Mouse (Mus musculus): ENCODE data around the gene Ccnk. TPM values are rescaled to one million over a fixed set of nuclear protein-coding genes. Genes with fewer than 3 reads are reported as not detected.

The Ccnk gene
- polyA plus RNA-seq, 1 experiment from 2014 or later = 6.0 TPM

DNA sequence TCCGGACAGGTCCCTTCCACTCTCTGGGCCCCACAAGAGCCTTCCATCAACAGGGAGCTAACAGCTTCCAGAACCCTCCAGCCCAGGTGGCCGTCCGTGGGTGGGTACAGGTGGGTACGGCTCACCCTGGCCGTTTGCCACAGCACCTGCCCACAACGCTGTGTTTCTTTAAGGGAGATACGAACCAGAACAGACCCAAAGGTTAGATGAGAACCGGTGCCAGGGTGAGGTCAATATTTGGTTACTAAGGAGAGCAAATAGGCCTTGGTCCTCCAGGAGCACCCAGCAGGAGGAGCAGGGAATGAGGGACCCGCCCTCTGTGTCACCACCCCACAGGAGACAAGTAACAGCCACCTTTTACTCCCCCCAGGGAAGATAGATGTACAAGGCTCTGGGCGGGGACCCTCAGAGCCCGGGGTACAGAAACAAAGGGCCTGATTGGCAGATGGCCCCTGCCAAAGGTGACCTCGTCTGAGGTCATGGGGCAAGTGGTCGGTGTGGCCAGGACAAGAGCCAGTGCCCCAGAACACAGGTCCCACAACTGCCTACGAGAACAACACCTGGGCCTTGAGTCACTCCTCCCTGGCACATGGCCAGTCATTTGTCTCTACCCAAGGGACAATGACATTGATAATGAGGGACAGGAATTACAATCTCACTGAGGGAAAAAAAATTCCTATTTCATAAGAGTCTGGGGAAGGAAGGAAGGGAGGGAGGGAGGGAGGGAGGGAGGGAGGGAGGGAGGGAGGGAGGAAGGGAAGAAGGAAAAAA is 55.6 kb downstream of the Ccnk start:
- no peak overlapping the region for H3K4me2 ChIP-seq (ENCODE audit: low read depth)
- no peak overlapping the region for H3K9ac ChIP-seq (ENCODE audit: low read length)
- peaks cover 40% of the 10 kb centered on the region for H3K4me1 ChIP-seq (ENCODE audit: control insufficient read depth, insufficient read depth, low read length)
- no peaks in the 10 kb centered on the region for H3K36me3 ChIP-seq (ENCODE audit: control insufficient read depth, insufficient read depth, low read length)
- WGBS = 84% methylated on average over 14 of the region's 14 CpGs
- H3K4me3 ChIP-seq (ENCODE audit: low read depth, low read length) = no peak overlapping the region
- no peak overlapping the region for H3K27ac ChIP-seq (ENCODE audit: low read depth, low read length)
- DNase-seq (ENCODE audit: low spot score) (no peak), ATAC-seq (ENCODE audit: insufficient read depth, low FRiP score, low TSS enrichment) (no peak)
- H3K9me3 ChIP-seq (ENCODE audit: control insufficient read depth, low read length) = no peaks in the 10 kb centered on the region
- no peaks in the 10 kb centered on the region for H3K27me3 ChIP-seq (ENCODE audit: control insufficient read depth, insufficient read depth, low read length)

DNA sequence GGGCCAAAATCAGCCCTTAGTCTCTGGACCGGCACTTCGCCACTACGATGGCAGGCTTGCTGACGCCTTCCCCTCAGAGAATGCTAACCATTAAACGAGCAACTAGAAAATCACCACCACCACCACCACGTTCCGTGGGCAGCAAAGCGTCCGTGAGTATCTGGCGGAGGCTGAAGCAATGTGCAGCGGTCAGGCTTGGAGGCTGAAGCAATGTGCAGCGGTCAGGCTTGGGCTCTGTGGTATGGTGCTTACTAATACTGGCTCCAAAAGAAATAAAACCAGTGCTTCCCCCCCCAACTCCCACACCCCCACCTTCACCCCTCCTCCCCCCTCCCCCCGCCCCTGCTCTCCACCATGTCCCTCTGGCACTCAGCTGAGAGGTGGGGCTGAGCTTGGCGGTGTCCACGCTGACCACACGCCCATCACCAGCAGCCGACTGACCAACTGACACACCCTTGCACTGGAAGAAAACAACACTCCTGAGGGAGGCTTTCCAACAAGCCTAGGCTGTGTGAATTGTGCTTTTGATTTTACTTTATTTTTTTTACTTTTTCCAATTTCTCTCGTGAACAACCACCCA is 56.7 kb downstream of the Ccnk start:
- Histone ChIP-seq H3K4me3 (ENCODE audit: low read depth, low read length) (no peak overlapping the region), H3K27ac (ENCODE audit: low read depth, low read length) (peak overlapping the region; percentile 20; the same call in 1 of the 2 replicates), H3K9ac (ENCODE audit: low read length) (no peak overlapping the region), H3K4me1 (ENCODE audit: control insufficient read depth, insufficient read depth, low read length) (peaks cover 48% of the 10 kb centered on the region), H3K36me3 (ENCODE audit: control insufficient read depth, insufficient read depth, low read length) (no peaks in the 10 kb centered on the region), H3K27me3 (ENCODE audit: control insufficient read depth, insufficient read depth, low read length) (no peaks in the 10 kb centered on the region), H3K4me2 (ENCODE audit: low read depth) (no peak overlapping the region), H3K9me3 (ENCODE audit: control insufficient read depth, low read length) (no peaks in the 10 kb centered on the region)
- no peak for DNase-seq (ENCODE audit: low spot score)
- WGBS = 83% methylated on average over 17 of the region's 18 CpGs
- no peak for ATAC-seq (ENCODE audit: insufficient read depth, low FRiP score, low TSS enrichment)

DNA sequence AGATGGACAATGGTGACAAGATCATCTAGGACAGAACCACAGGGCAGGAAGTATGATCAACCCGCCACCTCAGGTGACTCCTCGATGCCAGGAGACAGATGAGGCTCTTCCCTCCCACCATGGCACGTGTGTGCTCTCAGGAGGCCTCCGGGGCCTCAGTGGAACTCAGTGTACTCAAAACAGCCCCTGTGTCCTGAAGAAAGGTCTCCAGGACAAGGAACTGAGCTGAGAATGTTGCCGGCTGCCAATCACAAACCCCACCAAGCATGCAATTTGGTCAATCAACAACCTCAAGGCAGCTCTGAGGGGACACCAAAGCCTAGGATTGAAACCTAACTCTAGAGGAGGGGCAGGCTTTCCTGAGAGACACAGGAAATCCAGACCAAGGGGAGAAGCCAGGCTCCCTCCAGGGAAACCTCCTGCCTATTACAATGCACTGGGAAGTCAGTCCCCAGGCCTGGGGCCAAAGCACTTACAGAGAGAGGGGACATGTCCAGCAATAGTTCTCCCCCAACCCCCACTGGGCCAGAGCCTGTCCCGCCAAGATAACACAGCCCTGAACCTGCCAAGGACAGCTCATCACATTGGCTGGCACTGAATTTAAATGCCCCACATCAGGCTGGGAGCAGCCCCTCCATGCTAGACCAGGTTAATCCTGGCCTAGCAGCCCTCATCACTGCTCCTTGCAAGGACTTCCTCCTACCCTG is 58.1 kb downstream of the Ccnk start:
- no peak overlapping the region for H3K9ac ChIP-seq (ENCODE audit: low read length)
- peaks cover 54% of the 10 kb centered on the region for H3K4me1 ChIP-seq (ENCODE audit: control insufficient read depth, insufficient read depth, low read length)
- H3K9me3 ChIP-seq (ENCODE audit: control insufficient read depth, low read length) = no peaks in the 10 kb centered on the region
- no peak overlapping the region for H3K4me2 ChIP-seq (ENCODE audit: low read depth)
- DNase-seq (ENCODE audit: low spot score) (no peak), ATAC-seq (ENCODE audit: insufficient read depth, low FRiP score, low TSS enrichment) (no peak)
- WGBS = 80% methylated on average over 6 of the region's 6 CpGs
- H3K27me3 ChIP-seq (ENCODE audit: control insufficient read depth, insufficient read depth, low read length) = no peaks in the 10 kb centered on the region
- no peak overlapping the region for H3K4me3 ChIP-seq (ENCODE audit: low read depth, low read length)
- H3K27ac ChIP-seq (ENCODE audit: low read depth, low read length) = 0 out of 2 replicates have a peak overlapping the region, but pooled peaks have one; percentile 29
- H3K36me3 ChIP-seq (ENCODE audit: control insufficient read depth, insufficient read depth, low read length) = no peaks in the 10 kb centered on the region

DNA sequence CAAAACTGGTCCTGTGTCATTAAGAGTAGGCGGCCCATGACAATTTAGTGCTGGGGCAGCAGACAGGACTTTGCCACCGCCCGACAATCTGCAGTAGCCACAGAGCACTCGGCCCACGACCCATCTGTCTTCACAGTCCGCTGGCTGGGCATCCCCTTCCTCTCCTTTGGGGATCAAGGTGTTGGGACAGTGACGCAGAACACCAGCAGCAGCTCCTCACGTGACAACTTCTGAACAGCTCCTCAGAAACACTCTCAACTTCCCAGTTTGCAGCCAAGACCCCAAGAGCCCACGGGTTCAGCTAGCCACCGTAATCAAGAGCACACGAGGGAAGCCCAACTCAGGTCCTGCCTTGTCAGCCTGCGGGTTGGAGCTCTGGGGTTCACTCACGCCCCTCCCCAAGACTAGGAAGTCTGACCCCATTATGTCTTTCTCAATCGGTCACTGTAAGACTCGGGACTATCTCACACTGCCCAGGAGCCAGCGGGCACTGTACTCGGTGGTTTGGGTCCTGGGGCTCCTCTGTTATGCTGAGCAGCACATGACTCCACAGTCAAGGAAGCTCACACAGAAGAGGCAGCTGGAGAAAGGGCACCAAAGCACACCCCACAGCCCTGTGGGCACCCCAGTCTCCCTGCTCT is 59.1 kb downstream of the Ccnk start:
- Histone ChIP-seq H3K27ac (ENCODE audit: low read depth, low read length) (no peak overlapping the region), H3K27me3 (ENCODE audit: control insufficient read depth, insufficient read depth, low read length) (no peaks in the 10 kb centered on the region), H3K4me3 (ENCODE audit: low read depth, low read length) (no peak overlapping the region), H3K4me1 (ENCODE audit: control insufficient read depth, insufficient read depth, low read length) (peaks cover 63% of the 10 kb centered on the region), H3K36me3 (ENCODE audit: control insufficient read depth, insufficient read depth, low read length) (no peaks in the 10 kb centered on the region), H3K4me2 (ENCODE audit: low read depth) (no peak overlapping the region), H3K9me3 (ENCODE audit: control insufficient read depth, low read length) (no peaks in the 10 kb centered on the region), H3K9ac (ENCODE audit: low read length) (no peak overlapping the region)
- WGBS = 68% methylated on average over 17 of the region's 17 CpGs
- ATAC-seq (ENCODE audit: insufficient read depth, low FRiP score, low TSS enrichment) (no peak), DNase-seq (ENCODE audit: low spot score) (no peak)

DNA sequence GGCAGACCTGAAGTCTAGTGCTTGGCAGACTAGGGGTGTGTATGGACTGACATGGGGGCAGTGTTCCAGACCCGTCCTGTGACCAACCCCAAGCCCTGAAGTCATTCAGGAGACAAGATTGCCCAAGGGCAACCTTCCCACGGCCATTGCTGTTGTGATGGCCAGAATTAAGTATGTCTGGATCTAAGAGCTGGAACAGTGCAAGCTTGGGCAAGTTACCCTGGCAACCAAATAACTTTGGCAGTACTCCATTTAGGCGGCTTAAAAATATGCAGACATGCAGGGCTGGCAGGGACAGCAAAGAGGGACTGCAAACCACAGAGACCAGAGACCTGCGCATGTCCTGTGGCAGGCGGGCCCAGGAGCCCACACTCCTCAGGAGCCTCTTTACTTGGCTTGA is 60.1 kb downstream of the Ccnk start:
- Histone ChIP-seq H3K36me3 (ENCODE audit: control insufficient read depth, insufficient read depth, low read length) (no peaks in the 10 kb centered on the region), H3K9ac (ENCODE audit: low read length) (0 out of 2 replicates have a peak overlapping the region, but pooled peaks have one; percentile 15), H3K27me3 (ENCODE audit: control insufficient read depth, insufficient read depth, low read length) (no peaks in the 10 kb centered on the region), H3K4me1 (ENCODE audit: control insufficient read depth, insufficient read depth, low read length) (peaks cover 71% of the 10 kb centered on the region), H3K9me3 (ENCODE audit: control insufficient read depth, low read length) (no peaks in the 10 kb centered on the region), H3K4me3 (ENCODE audit: low read depth, low read length) (no peak overlapping the region), H3K4me2 (ENCODE audit: low read depth) (no peak overlapping the region), H3K27ac (ENCODE audit: low read depth, low read length) (peak overlapping the region; percentile 96)
- DNase-seq (ENCODE audit: low spot score) (peak; percentile 53), ATAC-seq (ENCODE audit: insufficient read depth, low FRiP score, low TSS enrichment) (0 out of 2 replicates have a peak, but pooled peaks have one; percentile 0)
- WGBS = 59% methylated on average over 5 of the region's 5 CpGs

DNA sequence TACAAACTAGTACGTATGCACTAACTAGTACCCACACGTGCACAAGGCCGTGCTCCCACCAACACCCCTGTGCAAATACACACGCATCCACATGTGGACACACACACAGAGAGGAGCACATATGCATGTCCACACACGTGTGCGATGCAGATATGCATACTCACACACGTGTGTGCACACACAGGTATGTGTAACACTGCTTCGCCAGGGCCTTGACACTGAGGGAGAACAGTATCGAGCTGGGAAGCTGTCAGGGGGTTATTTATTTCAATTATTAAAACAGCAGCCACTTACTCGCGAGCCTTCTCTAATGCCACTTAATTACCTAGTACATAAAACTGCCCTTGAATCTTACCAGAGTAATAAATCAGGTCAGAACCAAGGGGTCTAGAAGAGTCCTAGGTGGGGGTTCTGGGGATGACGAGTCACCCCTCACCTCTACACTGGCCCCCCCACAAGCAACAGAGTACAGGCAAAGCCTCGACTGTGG is 61.1 kb downstream of the Ccnk start:
- H3K36me3 ChIP-seq (ENCODE audit: control insufficient read depth, insufficient read depth, low read length) = no peaks in the 10 kb centered on the region
- no peaks in the 10 kb centered on the region for H3K27me3 ChIP-seq (ENCODE audit: control insufficient read depth, insufficient read depth, low read length)
- peak overlapping the region; percentile 47 for H3K9ac ChIP-seq (ENCODE audit: low read length)
- no peaks in the 10 kb centered on the region for H3K9me3 ChIP-seq (ENCODE audit: control insufficient read depth, low read length)
- ATAC-seq (ENCODE audit: insufficient read depth, low FRiP score, low TSS enrichment) (peak; percentile 10; the same call in 1 of the 2 replicates), DNase-seq (ENCODE audit: low spot score) (no peak)
- H3K4me2 ChIP-seq (ENCODE audit: low read depth) = peak overlapping the region; percentile 26
- no peak overlapping the region for H3K4me3 ChIP-seq (ENCODE audit: low read depth, low read length)
- H3K4me1 ChIP-seq (ENCODE audit: control insufficient read depth, insufficient read depth, low read length) = peaks cover 81% of the 10 kb centered on the region
- H3K27ac ChIP-seq (ENCODE audit: low read depth, low read length) = peak overlapping the region; percentile 96
- 48% methylated on average over 13 of the region's 13 CpGs for WGBS

DNA sequence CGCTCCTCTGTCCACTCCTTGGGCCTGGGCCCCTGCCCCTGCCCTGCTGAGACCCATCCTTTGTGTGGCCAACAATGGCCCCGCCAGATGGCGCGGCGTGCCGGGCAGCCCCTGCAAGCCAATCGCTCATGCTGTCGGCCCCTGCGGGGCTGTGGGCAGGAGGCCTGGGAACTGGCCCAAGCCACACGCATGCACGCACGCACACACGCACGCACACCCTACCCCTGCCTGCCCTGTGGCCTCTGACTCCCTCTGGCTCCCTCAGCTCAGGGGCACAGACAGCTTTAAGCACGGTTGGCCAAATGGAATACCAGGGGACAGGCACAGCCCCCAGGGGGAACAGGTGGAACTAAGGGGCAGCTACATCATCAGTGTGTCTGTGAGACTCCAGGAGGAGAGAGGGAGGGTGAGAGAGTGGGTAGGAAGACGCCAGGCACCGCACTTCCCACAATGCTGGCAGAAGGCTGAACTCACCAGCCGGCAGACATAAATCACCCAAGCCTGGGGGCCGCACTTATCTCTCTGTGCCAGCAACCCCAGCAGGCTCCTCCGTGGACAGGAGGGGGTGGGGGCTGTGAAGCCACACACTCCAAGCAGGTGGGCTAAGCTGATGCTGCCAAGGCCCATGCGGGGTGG is 61.7 kb downstream of the Ccnk start:
- DNase-seq (ENCODE audit: low spot score) (peak; percentile 88), ATAC-seq (ENCODE audit: insufficient read depth, low FRiP score, low TSS enrichment) (peak; percentile 80)
- no peak overlapping the region for H3K4me3 ChIP-seq (ENCODE audit: low read depth, low read length)
- peaks cover 84% of the 10 kb centered on the region for H3K4me1 ChIP-seq (ENCODE audit: control insufficient read depth, insufficient read depth, low read length)
- no peaks in the 10 kb centered on the region for H3K9me3 ChIP-seq (ENCODE audit: control insufficient read depth, low read length)
- no peaks in the 10 kb centered on the region for H3K27me3 ChIP-seq (ENCODE audit: control insufficient read depth, insufficient read depth, low read length)
- H3K27ac ChIP-seq (ENCODE audit: low read depth, low read length) = peak overlapping the region; percentile 96
- H3K9ac ChIP-seq (ENCODE audit: low read length) = peak overlapping the region; percentile 47
- 10% methylated on average over 21 of the region's 21 CpGs for WGBS
- no peaks in the 10 kb centered on the region for H3K36me3 ChIP-seq (ENCODE audit: control insufficient read depth, insufficient read depth, low read length)
- peak overlapping the region; percentile 26 for H3K4me2 ChIP-seq (ENCODE audit: low read depth)

DNA sequence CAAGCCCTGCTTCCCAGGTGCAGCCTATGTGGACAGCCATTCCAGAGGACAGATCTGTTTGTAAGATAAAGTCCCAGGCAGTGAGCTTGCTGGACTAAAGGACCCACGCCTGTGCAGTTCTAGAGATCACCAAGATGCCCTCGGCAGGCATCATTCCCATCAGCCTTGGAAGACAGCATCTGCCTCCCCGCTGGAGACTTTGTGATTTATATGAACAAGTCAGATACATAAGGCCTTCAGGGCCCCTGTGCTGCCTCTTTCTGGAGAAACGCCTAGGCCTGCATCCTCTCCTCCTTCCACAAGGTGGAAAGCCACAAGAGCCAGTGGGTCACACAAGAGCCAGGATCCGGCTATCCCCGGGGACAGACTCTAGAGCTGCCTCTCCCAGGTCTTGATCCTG is 62.2 kb downstream of the Ccnk start:
- H3K27ac ChIP-seq (ENCODE audit: low read depth, low read length) = peak overlapping the region; percentile 96
- 0 out of 2 replicates have a peak overlapping the region, but pooled peaks have one; percentile 26 for H3K4me2 ChIP-seq (ENCODE audit: low read depth)
- no peaks in the 10 kb centered on the region for H3K9me3 ChIP-seq (ENCODE audit: control insufficient read depth, low read length)
- H3K36me3 ChIP-seq (ENCODE audit: control insufficient read depth, insufficient read depth, low read length) = no peaks in the 10 kb centered on the region
- peaks cover 90% of the 10 kb centered on the region for H3K4me1 ChIP-seq (ENCODE audit: control insufficient read depth, insufficient read depth, low read length)
- no peaks in the 10 kb centered on the region for H3K27me3 ChIP-seq (ENCODE audit: control insufficient read depth, insufficient read depth, low read length)
- DNase-seq (ENCODE audit: low spot score) (peak; percentile 56), ATAC-seq (ENCODE audit: insufficient read depth, low FRiP score, low TSS enrichment) (0 out of 2 replicates have a peak, but pooled peaks have one; percentile 0)
- 0 out of 2 replicates have a peak overlapping the region, but pooled peaks have one; percentile 7 for H3K9ac ChIP-seq (ENCODE audit: low read length)
- WGBS = 36% methylated on average over 6 of the region's 6 CpGs
- H3K4me3 ChIP-seq (ENCODE audit: low read depth, low read length) = no peak overlapping the region
